Mouse (Mus musculus): ENCODE measurements at regions not wholly inside any gene's neighbourhood (a gene's known extent, or its start where the extent isn't known, plus 50 kb on each side); places are given as distances from the start of the nearest gene placed in this dataset.
"Not testable (repeated sequence)": the region's sequence is repeated elsewhere in the genome, so short reads cannot be mapped to it uniquely, and the experiment has no call there.

GRCm38 (mm10) chr13:5694626-5695025, 166.7 kb upstream of the Klf6 start:
- 90% methylated on average over 8 of the region's 8 CpGs for WGBS
- no peaks in the 10 kb centered on the region for H3K27me3 ChIP-seq (replicated peaks)
- no peaks in the 10 kb centered on the region for H3K9me3 ChIP-seq
- no peak overlapping the region for H3K9ac ChIP-seq
- no peak overlapping the region for H3K4me2 ChIP-seq (replicated peaks)
- no peak overlapping the region for H3K27ac ChIP-seq
- no peaks in the 10 kb centered on the region for H3K36me3 ChIP-seq
- H3K4me3 ChIP-seq (replicated peaks), result no peak overlapping the region
- no peak for ATAC-seq
- no peaks in the 10 kb centered on the region for H3K4me1 ChIP-seq (replicated peaks)

DNA sequence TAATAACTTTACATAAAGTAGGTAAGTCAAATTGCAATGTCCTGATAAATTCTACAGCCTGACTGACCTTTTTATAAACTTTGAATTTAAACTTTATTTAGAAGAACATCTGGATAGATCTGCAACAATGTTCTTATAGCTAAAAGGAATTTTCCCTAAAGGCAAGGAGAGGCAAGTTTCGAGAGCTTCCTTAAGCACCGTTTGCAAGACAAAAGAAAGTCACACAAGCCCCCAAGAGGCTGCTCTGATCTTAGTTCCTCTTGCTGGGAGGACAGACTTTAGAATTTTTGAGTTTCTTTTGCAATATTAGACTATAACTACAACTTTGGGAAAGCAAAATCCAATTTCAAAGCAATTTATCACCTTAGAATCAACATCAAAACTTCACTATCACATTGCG, 165.7 kb upstream of the Klf6 start:
- H3K9me3 ChIP-seq; H3K4me2 ChIP-seq (replicated peaks); H3K9ac ChIP-seq; H3K27me3 ChIP-seq (replicated peaks); ATAC-seq; H3K4me1 ChIP-seq (replicated peaks); H3K36me3 ChIP-seq; H3K4me3 ChIP-seq (replicated peaks); H3K27ac ChIP-seq: not testable (repeated sequence)
- WGBS, result 84% methylated on average over 3 of the region's 3 CpGs

- Histone ChIP-seq H3K27me3 (replicated peaks) (no peaks in the 10 kb centered on the region), H3K36me3 (no peaks in the 10 kb centered on the region), H3K9me3 (no peaks in the 10 kb centered on the region), H3K4me3 (replicated peaks) (no peak overlapping the region), H3K4me1 (replicated peaks) (no peaks in the 10 kb centered on the region), H3K9ac (no peak overlapping the region), H3K4me2 (replicated peaks) (no peak overlapping the region), H3K27ac (no peak overlapping the region)
- 35% methylated on average over 2 of the region's 2 CpGs for WGBS
- ATAC-seq, result no peak
Measured at GRCm38 (mm10) chr13:5696377-5696776, 164.9 kb upstream of the Klf6 start.

GRCm38 (mm10) chr13:5697329-5697728, 164.0 kb upstream of the Klf6 start:
- ATAC-seq; H3K36me3 ChIP-seq; H3K4me1 ChIP-seq (replicated peaks); H3K4me3 ChIP-seq (replicated peaks); H3K4me2 ChIP-seq (replicated peaks); H3K27ac ChIP-seq; H3K9me3 ChIP-seq; H3K9ac ChIP-seq; H3K27me3 ChIP-seq (replicated peaks): not testable (repeated sequence)
- 59% methylated on average over 1 of the region's 1 CpGs for WGBS

GRCm38 (mm10) chr13:5702071-5702470, 159.2 kb upstream of the Klf6 start:
- no peak overlapping the region for H3K4me2 ChIP-seq (replicated peaks)
- no peaks in the 10 kb centered on the region for H3K36me3 ChIP-seq
- WGBS, result 87% methylated on average over 3 of the region's 3 CpGs
- no peaks in the 10 kb centered on the region for H3K9me3 ChIP-seq
- no peaks in the 10 kb centered on the region for H3K27me3 ChIP-seq (replicated peaks)
- H3K27ac ChIP-seq, result no peak overlapping the region
- no peak overlapping the region for H3K4me3 ChIP-seq (replicated peaks)
- no peaks in the 10 kb centered on the region for H3K4me1 ChIP-seq (replicated peaks)
- ATAC-seq, result no peak
- H3K9ac ChIP-seq, result no peak overlapping the region

DNA sequence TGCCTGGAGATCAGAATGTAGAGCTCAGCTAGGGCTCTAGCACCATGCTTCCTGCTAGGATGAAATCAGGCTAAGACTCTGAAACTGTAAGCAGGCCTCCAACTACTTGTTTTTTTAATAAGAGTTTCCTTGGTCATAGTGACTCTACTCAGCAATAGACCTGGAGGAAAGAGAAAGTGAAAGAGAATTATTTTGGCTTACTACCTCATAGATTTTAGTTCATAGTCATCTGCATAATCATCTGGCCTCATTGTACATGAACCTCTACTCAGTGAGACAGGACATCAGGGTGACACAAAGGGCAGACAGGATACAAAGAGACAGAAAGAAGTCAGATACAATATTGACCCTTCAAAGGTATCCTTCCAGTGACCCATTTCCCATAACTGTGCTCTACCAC, 156.3 kb upstream of the Klf6 start:
- no peak overlapping the region for H3K4me3 ChIP-seq (replicated peaks)
- no peaks in the 10 kb centered on the region for H3K27me3 ChIP-seq (replicated peaks)
- no peak overlapping the region for H3K27ac ChIP-seq
- H3K9ac ChIP-seq, result no peak overlapping the region
- no peaks in the 10 kb centered on the region for H3K9me3 ChIP-seq
- H3K4me2 ChIP-seq (replicated peaks), result no peak overlapping the region
- ATAC-seq, result no peak
- H3K4me1 ChIP-seq (replicated peaks), result no peaks in the 10 kb centered on the region
- H3K36me3 ChIP-seq, result no peaks in the 10 kb centered on the region

DNA sequence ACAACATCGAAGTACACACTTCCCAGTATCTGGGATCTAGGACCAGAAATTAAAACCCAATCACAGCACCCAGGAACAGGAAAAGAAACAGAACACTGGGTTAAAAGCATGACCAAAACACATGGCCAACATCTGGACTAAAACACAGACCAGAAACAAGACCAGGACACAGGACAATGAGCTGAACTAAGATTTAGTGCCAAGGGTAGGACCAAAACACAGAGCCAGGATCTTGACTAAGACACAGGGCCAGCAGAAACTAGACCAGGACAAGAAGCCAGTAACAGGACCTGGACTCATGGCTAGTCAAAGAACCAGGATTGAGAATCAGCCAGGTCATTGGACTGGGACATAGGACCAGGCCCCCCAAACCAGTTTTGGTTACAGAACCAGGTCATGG, 149.6 kb upstream of the Klf6 start:
- Histone ChIP-seq H3K9me3 (no peaks in the 10 kb centered on the region), H3K4me2 (replicated peaks) (no peak overlapping the region), H3K27me3 (replicated peaks) (no peaks in the 10 kb centered on the region), H3K27ac (no peak overlapping the region), H3K4me1 (replicated peaks) (peaks cover 5% of the 10 kb centered on the region; the same call in 1 of the 2 replicates), H3K36me3 (no peaks in the 10 kb centered on the region), H3K9ac (no peak overlapping the region), H3K4me3 (replicated peaks) (no peak overlapping the region)
- no peak for ATAC-seq
- WGBS, result 79% methylated on average over 1 of the region's 1 CpGs

DNA sequence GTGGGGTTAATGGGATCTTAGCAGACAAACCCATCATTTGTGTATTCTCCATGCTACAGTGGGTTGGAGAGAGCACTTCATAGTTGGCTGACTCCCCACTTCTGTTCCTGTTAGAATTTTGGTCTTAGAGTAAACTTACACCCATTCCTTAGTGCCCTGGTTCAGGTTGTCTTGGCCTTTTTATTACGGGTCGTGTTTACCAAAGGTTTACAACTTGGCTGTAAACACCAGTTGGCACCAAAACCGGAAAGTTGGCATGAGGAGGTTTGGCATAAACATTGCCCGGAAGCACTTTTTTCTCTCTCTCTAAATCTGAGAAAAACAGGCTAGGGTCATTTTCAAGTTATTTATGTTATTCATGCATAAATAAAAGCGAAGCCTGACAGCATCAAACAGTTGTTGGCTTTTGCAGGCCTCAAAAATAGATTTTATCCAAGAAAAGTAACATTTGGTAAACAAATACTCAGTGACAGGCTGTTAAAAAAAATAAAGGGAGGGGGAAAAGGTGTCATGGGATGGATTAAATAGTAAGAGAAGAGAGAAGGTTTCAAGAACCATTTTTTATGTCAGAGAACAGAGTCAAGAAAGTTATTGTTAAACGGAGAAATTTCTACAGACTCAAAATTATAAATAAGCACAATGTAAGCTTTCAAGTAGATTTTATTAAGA, 148.0 kb upstream of the Klf6 start:
- no peak overlapping the region for H3K9ac ChIP-seq
- no peaks in the 10 kb centered on the region for H3K27me3 ChIP-seq (replicated peaks)
- ATAC-seq, result 0 out of 2 replicates have a peak, but pooled peaks have one; percentile 23
- no peaks in the 10 kb centered on the region for H3K36me3 ChIP-seq
- no peaks in the 10 kb centered on the region for H3K9me3 ChIP-seq
- peaks cover 5% of the 10 kb centered on the region; the same call in 1 of the 2 replicates for H3K4me1 ChIP-seq (replicated peaks)
- 34% methylated on average over 6 of the region's 6 CpGs for WGBS
- H3K4me2 ChIP-seq (replicated peaks), result no peak overlapping the region
- no peak overlapping the region for H3K27ac ChIP-seq
- H3K4me3 ChIP-seq (replicated peaks), result no peak overlapping the region

- Histone ChIP-seq H3K9me3 (no peaks in the 10 kb centered on the region), H3K4me2 (replicated peaks) (peak overlapping the region; percentile 32), H3K36me3 (no peaks in the 10 kb centered on the region), H3K4me3 (replicated peaks) (peak overlapping the region; percentile 6), H3K27ac (0 out of 2 replicates have a peak overlapping the region, but pooled peaks have one; percentile 1), H3K9ac (no peak overlapping the region), H3K27me3 (replicated peaks) (no peaks in the 10 kb centered on the region), H3K4me1 (replicated peaks) (peaks cover 5% of the 10 kb centered on the region; the same call in 1 of the 2 replicates)
- WGBS, result 37% methylated on average over 12 of the region's 12 CpGs
- ATAC-seq, result 0 out of 2 replicates have a peak, but pooled peaks have one; percentile 43
Measured at GRCm38 (mm10) chr13:5714191-5714591, 147.1 kb upstream of the Klf6 start.

DNA sequence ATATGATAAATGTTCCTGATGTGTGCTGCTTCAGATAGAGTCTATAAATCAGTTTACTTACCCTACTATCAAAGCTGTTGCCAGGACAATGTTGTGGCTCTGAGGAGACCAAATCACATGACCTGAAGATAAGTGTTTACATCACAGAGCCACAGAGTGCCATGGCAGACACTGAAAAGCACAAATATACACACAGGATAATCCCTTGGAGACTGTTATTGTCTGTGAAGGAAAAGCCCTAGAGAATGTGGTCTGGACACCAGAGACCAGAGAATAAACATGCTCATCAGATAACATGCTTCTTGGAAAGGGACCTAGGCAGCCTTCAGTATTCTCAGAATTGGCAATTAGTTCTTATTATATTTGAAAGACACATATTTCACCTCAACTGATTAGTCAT, 146.5 kb upstream of the Klf6 start:
- Histone ChIP-seq H3K36me3 (no peaks in the 10 kb centered on the region), H3K4me1 (replicated peaks) (peaks cover 5% of the 10 kb centered on the region; the same call in 1 of the 2 replicates), H3K4me2 (replicated peaks) (peak overlapping the region; percentile 32), H3K27ac (no peak overlapping the region), H3K27me3 (replicated peaks) (no peaks in the 10 kb centered on the region), H3K9me3 (no peaks in the 10 kb centered on the region), H3K4me3 (replicated peaks) (no peak overlapping the region), H3K9ac (no peak overlapping the region)
- no peak for ATAC-seq

DNA sequence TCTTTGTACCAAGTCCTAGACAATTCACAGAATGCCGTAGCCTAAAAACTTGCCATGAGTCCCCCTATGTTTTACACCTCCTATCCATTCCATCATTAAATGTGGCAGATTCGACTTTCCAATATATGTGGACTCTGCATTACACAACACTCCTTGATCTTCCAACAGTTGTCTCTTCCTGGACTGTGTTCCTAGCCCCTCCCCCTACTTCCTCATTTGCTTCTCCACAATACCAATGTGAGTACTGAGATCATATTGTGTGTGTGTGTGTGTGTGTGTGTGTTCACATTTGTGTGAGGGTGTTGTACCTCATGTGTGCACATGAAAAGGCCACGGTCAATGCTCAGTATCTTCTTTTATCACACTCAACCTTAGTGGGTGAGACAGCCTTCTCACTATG, 144.5 kb upstream of the Klf6 start:
- 89% methylated on average over 3 of the region's 3 CpGs for WGBS
- Histone ChIP-seq H3K9me3 (no peaks in the 10 kb centered on the region), H3K36me3 (no peaks in the 10 kb centered on the region), H3K4me3 (replicated peaks) (no peak overlapping the region), H3K9ac (no peak overlapping the region), H3K27me3 (replicated peaks) (no peaks in the 10 kb centered on the region), H3K27ac (no peak overlapping the region), H3K4me1 (replicated peaks) (peaks cover 5% of the 10 kb centered on the region; the same call in 1 of the 2 replicates), H3K4me2 (replicated peaks) (no peak overlapping the region)
- no peak for ATAC-seq

- Histone ChIP-seq H3K4me3 (replicated peaks) (no peak overlapping the region), H3K36me3 (no peaks in the 10 kb centered on the region), H3K27me3 (replicated peaks) (no peaks in the 10 kb centered on the region), H3K4me2 (replicated peaks) (no peak overlapping the region), H3K27ac (no peak overlapping the region), H3K4me1 (replicated peaks) (no peaks in the 10 kb centered on the region), H3K9ac (no peak overlapping the region), H3K9me3 (no peaks in the 10 kb centered on the region)
- ATAC-seq, result no peak
- WGBS, result 97% methylated on average over 2 of the region's 2 CpGs
Measured at GRCm38 (mm10) chr13:5723319-5723718, 138.0 kb upstream of the Klf6 start.

- H3K27me3 ChIP-seq (replicated peaks), result no peaks in the 10 kb centered on the region
- H3K4me3 ChIP-seq (replicated peaks), result no peak overlapping the region
- no peak overlapping the region for H3K4me2 ChIP-seq (replicated peaks)
- H3K9ac ChIP-seq, result no peak overlapping the region
- 66% methylated on average over 1 of the region's 1 CpGs for WGBS
- ATAC-seq, result no peak
- H3K36me3 ChIP-seq, result no peaks in the 10 kb centered on the region
- no peaks in the 10 kb centered on the region for H3K4me1 ChIP-seq (replicated peaks)
- no peak overlapping the region for H3K27ac ChIP-seq
- H3K9me3 ChIP-seq, result no peaks in the 10 kb centered on the region
Measured at GRCm38 (mm10) chr13:5724364-5724763, 136.9 kb upstream of the Klf6 start.

Measured in intestine, embryonic 15.5 days (tissue).